Mouse (Mus musculus) embryonic stem cell, embryonic (primary cell): Measurements from ENCODE around the gene Nusap1.

ENCODE experiments used
- CTCF ChIA-PET, 4 experiments: fragments of 300-600 bp in 2 of 4; fragments of 350-600 bp in 2 of 4; sonication (Branson Sonifier 250); formaldehyde crosslinking; loops; one replicate each; lab custom pipeline; 2022; ENCODE audit warnings: inconsistent platforms in 2 of 4; lab: Charles Lee
- POLR2A ChIA-PET, 4 experiments: fragments of 300-600 bp in 2 of 4; fragments of 350-600 bp in 2 of 4; sonication (Branson Sonifier 250); formaldehyde crosslinking; loops; one replicate each; lab custom pipeline; 2022; ENCODE audit warnings: antibody characterized with exemption in 4 of 4, inconsistent platforms in 1 of 4; lab: Charles Lee

Nusap1 gene

GRCm38 (mm10) chr2:119618199-119618982 is at the start of gene Nusap1, which contains the start of gene Oip5:
Gene Nusap1, plus strand, starts transcription at chr2:119618298.
Gene Oip5, minus strand, starts transcription at chr2:119618469.
- POLR2A ChIA-PET, result interaction anchor here in 3 of 4 experiments (0.7 to 1.8 kb wide), 6 partner anchors 11 to 441 kb away, joined by 3 to 6 read pairs (median 3); partner anchors contain the start of gene Ino80 (in 1 of the 3)

GRCm38 (mm10) chr2:119572471-119572870 is 45.6 kb upstream of the Nusap1 start:
- ChIA-PET CTCF (no interaction called here), POLR2A (interaction anchor here in 1 of 4 experiments (0.9 kb wide), 1 partner anchor 14 kb away, joined by 3 read pairs; no protein-coding TSS in a partner anchor)

More at GRCm38 (mm10) chr2:119618199-119618982, at the start of gene Nusap1, which contains the start of gene Oip5:
- CTCF ChIA-PET, result interaction anchor here in 1 of 4 experiments (0.6 kb wide), 1 partner anchor 141 kb away, joined by 4 read pairs; no protein-coding TSS in a partner anchor

GRCm38 (mm10) chr2:119581571-119581970 is 36.5 kb upstream of the Nusap1 start:
- CTCF ChIA-PET, result interaction anchor here in 1 of 4 experiments (0.9 kb wide), 1 partner anchor 35 kb away, joined by 4 read pairs; no protein-coding TSS in a partner anchor
- POLR2A ChIA-PET, result no interaction called here

GRCm38 (mm10) chr2:119583439-119583838 is 34.7 kb upstream of the Nusap1 start:
- CTCF ChIA-PET, result no interaction called here
- POLR2A ChIA-PET, result interaction anchor here in 2 of 4 experiments (1.3 to 2.5 kb wide), 3 partner anchors 9 to 36 kb away, joined by 3 to 7 read pairs (median 4); partner anchors contain the start of genes Chp1 (in 1 of the 2) and Exd1 (in 1 of the 2)

- CTCF ChIA-PET, result no interaction called here
- POLR2A ChIA-PET, result interaction anchor here in 2 of 4 experiments (0.6 to 2.5 kb wide), 4 partner anchors 9 to 163 kb away, joined by 3 to 7 read pairs (median 4); partner anchors contain the start of genes Chp1 (in 1 of the 2) and Exd1 (in 1 of the 2)
Observed at GRCm38 (mm10) chr2:119584282-119584681, 33.8 kb upstream of the Nusap1 start.

GRCm38 (mm10) chr2:119587383-119587782 is 30.7 kb upstream of the Nusap1 start:
- ChIA-PET POLR2A (interaction anchor here in 1 of 4 experiments (0.9 kb wide), 1 partner anchor 15 kb away, joined by 3 read pairs; no protein-coding TSS in a partner anchor), CTCF (interaction anchor here in 2 of 4 experiments (0.5 to 1.2 kb wide), 8 partner anchors 15 to 255 kb away, joined by 3 to 4 read pairs (median 3); partner anchors contain the start of genes Chp1 (in 1 of the 2) and Exd1 (in 1 of the 2))

GRCm38 (mm10) chr2:119591247-119591646 is 26.9 kb upstream of the Nusap1 start:
- POLR2A ChIA-PET, result interaction anchor here in 1 of 4 experiments (0.8 kb wide), 1 partner anchor 73 kb away, joined by 3 read pairs; no protein-coding TSS in a partner anchor
- CTCF ChIA-PET, result interaction anchor here in 1 of 4 experiments (0.6 to 1.3 kb wide), 3 partner anchors 17 to 36 kb away, joined by 3 read pairs; no protein-coding TSS in a partner anchor

GRCm38 (mm10) chr2:119593765-119594112 is 24.4 kb upstream of the Nusap1 start:
- ChIA-PET POLR2A (interaction anchor here in 3 of 4 experiments (0.6 to 4.5 kb wide), 27 partner anchors 8 to 953 kb away, joined by 3 to 24 read pairs (median 4); partner anchors contain the start of genes Chp1 (in 1 of the 3), Exd1 (in 1 of the 3), Ndufaf1 (in 1 of the 3) and Nusap1 (in 1 of the 3)), CTCF (interaction anchor here in 3 of 4 experiments (0.6 to 1.4 kb wide), 4 partner anchors 47 to 267 kb away, joined by 3 to 5 read pairs (median 3); partner anchors contain the start of gene Ino80 (in 1 of the 3))

- CTCF ChIA-PET, result interaction anchor here in 3 of 4 experiments (0.6 to 1.4 kb wide), 4 partner anchors 48 to 268 kb away, joined by 3 to 5 read pairs (median 3); partner anchors contain the start of gene Ino80 (in 1 of the 3)
- POLR2A ChIA-PET, result interaction anchor here in 3 of 4 experiments (0.6 to 4.5 kb wide), 31 partner anchors 8 to 952 kb away, joined by 3 to 24 read pairs (median 3); partner anchors contain the start of genes Chp1 (in 1 of the 3), Exd1 (in 1 of the 3), Ndufaf1 (in 1 of the 3) and Nusap1 (in 1 of the 3)
Observed at GRCm38 (mm10) chr2:119594113-119594981, 23.8 kb upstream of the Nusap1 start.

GRCm38 (mm10) chr2:119595308-119595707 is 22.8 kb upstream of the Nusap1 start:
- CTCF ChIA-PET, result interaction anchor here in 2 of 4 experiments (0.9 to 1.1 kb wide), 2 partner anchors 49 kb away, joined by 3 read pairs; no protein-coding TSS in a partner anchor

GRCm38 (mm10) chr2:119596781-119597330 is 21.2 kb upstream of the Nusap1 start:
- ChIA-PET POLR2A (interaction anchor here in 2 of 4 experiments (1.2 to 4.5 kb wide), 3 partner anchors 8 to 11 kb away, joined by 4 to 24 read pairs (median 8); no protein-coding TSS in a partner anchor), CTCF (no interaction called here)

More at GRCm38 (mm10) chr2:119595308-119595707, 22.8 kb upstream of the Nusap1 start:
- POLR2A ChIA-PET, result interaction anchor here in 2 of 4 experiments (0.6 to 4.5 kb wide), 8 partner anchors 9 to 449 kb away, joined by 3 to 24 read pairs (median 3); no protein-coding TSS in a partner anchor

- CTCF ChIA-PET, result interaction anchor here in 1 of 4 experiments (0.7 kb wide), 1 partner anchor 412 kb away, joined by 4 read pairs; no protein-coding TSS in a partner anchor
- POLR2A ChIA-PET, result interaction anchor here in 1 of 4 experiments (0.6 to 2.1 kb wide), 4 partner anchors 8 to 306 kb away, joined by 3 to 7 read pairs (median 4); no protein-coding TSS in a partner anchor
Observed at GRCm38 (mm10) chr2:119601027-119601426, 17.1 kb upstream of the Nusap1 start.

GRCm38 (mm10) chr2:119601575-119601974 is 16.5 kb upstream of the Nusap1 start:
- ChIA-PET POLR2A (interaction anchor here in 1 of 4 experiments (0.6 to 2.1 kb wide), 4 partner anchors 8 to 365 kb away, joined by 3 to 7 read pairs (median 3); no protein-coding TSS in a partner anchor), CTCF (interaction anchor here in 1 of 4 experiments (0.7 kb wide), 1 partner anchor 14 kb away, joined by 4 read pairs; no protein-coding TSS in a partner anchor)

- CTCF ChIA-PET, result interaction anchor here in 1 of 4 experiments (0.7 kb wide), 1 partner anchor 15 kb away, joined by 4 read pairs; no protein-coding TSS in a partner anchor
- POLR2A ChIA-PET, result interaction anchor here in 1 of 4 experiments (0.6 to 2.2 kb wide), 4 partner anchors 9 to 366 kb away, joined by 3 to 12 read pairs (median 6); no protein-coding TSS in a partner anchor
Observed at GRCm38 (mm10) chr2:119602488-119602887, 15.6 kb upstream of the Nusap1 start.

GRCm38 (mm10) chr2:119603909-119604308 is 14.2 kb upstream of the Nusap1 start:
- CTCF ChIA-PET, result interaction anchor here in 1 of 4 experiments (1.6 kb wide), 1 partner anchor 17 kb away, joined by 4 read pairs; no protein-coding TSS in a partner anchor
- POLR2A ChIA-PET, result interaction anchor here in 2 of 4 experiments (1.5 to 2.8 kb wide), 5 partner anchors 9 to 43 kb away, joined by 3 to 24 read pairs (median 8); no protein-coding TSS in a partner anchor
